Mouse (Mus musculus) neural tube, embryonic 15.5 days (tissue): Measurements from ENCODE around the gene Apob. TPM values are rescaled to one million over a fixed set of nuclear protein-coding genes. Genes with fewer than 3 reads are reported as not detected.

Source experiments
- ATAC-seq: fragments of 200-750 bp; cut with Nextera tagmentation; 2 replicates; pipeline ENCODE4 v1.8.0; 2017; ENCODE audit warnings: mild to moderate bottlenecking, moderate TSS enrichment, moderate library complexity; ENCODE audit not compliant: low FRiP score
- H3K27ac ChIP-seq: fragments of 300-500 bp; sonication (generic); replicated peaks from 2 replicates; pipeline ENCODE4 v1.5.1; 2015; ENCODE audit warnings: mild to moderate bottlenecking, inconsistent platforms
- H3K27me3 ChIP-seq: fragments of 300-500 bp; sonication (generic); replicated peaks from 2 replicates; pipeline ENCODE4 v1.6.1; 2015; ENCODE audit warnings: inconsistent platforms
- H3K36me3 ChIP-seq: fragments of 300-500 bp; sonication (generic); 2 replicates; pipeline ENCODE4 v1.6.1; 2015; ENCODE audit warnings: inconsistent platforms
- H3K4me1 ChIP-seq: fragments of 300-500 bp; sonication (generic); 2 replicates; pipeline ENCODE4 v1.6.1; 2015; ENCODE audit warnings: inconsistent platforms
- H3K4me2 ChIP-seq: fragments of 300-500 bp; sonication (generic); 2 replicates; pipeline ENCODE4 v1.6.1; 2015; ENCODE audit warnings: inconsistent platforms, mild to moderate bottlenecking, moderate library complexity
- H3K4me3 ChIP-seq: fragments of 300-500 bp; sonication (generic); replicated peaks from 2 replicates; pipeline ENCODE4 v1.5.1; 2015; ENCODE audit warnings: mild to moderate bottlenecking, inconsistent platforms
- H3K9ac ChIP-seq: fragments of 300-500 bp; sonication (generic); replicated peaks from 2 replicates; pipeline ENCODE4 v1.6.1; 2015; ENCODE audit warnings: mild to moderate bottlenecking, inconsistent platforms
- H3K9me3 ChIP-seq: fragments of 300-500 bp; sonication (generic); replicated peaks from 2 replicates; pipeline ENCODE4 v1.6.1; 2016; ENCODE audit warnings: inconsistent platforms
- WGBS: fragments of 180-500 bp; shearing (Covaris S2); methylation state at CpG from one replicate; pipeline ENCODE4 v1.1.7; 2015; ENCODE audit warnings: mixed read lengths; 5-methylcytosine and 5-hydroxymethylcytosine counted together
- polyA plus RNA-seq: library from polyadenylated mRNA; unstranded; fragments of >200 nt; fragmentation: Nextera tagmentation; extraction: Ambion mirVana; gene quantifications from 2 replicates; pipeline ENCODE4 v1.2.1, GENCODE M21; 2015

Apob gene
- polyA plus RNA-seq, 1 experiment from 2014 or later, result 0.05 TPM

- Histone ChIP-seq H3K9ac (no peak overlapping the region), H3K27ac (no peak overlapping the region), H3K4me3 (no peak overlapping the region), H3K4me1 (no peaks in the 10 kb centered on the region), H3K9me3 (no peaks in the 10 kb centered on the region), H3K4me2 (no peak overlapping the region), H3K36me3 (no peaks in the 10 kb centered on the region), H3K27me3 (peaks cover 2% of the 10 kb centered on the region; the same call in 1 of the 2 replicates)
- ATAC-seq, result no peak
- 80% methylated on average over 7 of the region's 7 CpGs for WGBS
Observed at GRCm38 (mm10) chr12:8042626-8043394, 65.4 kb downstream of the Apob start.

GRCm38 (mm10) chr12:8047046-8047445, 69.6 kb downstream of the Apob start:
- H3K4me2 ChIP-seq, result no peak overlapping the region
- no peaks in the 10 kb centered on the region for H3K9me3 ChIP-seq

GRCm38 (mm10) chr12:8047789-8048309, 70.4 kb downstream of the Apob start:
- no peaks in the 10 kb centered on the region for H3K4me1 ChIP-seq
- H3K4me2 ChIP-seq, result no peak overlapping the region
- no peak overlapping the region for H3K9ac ChIP-seq
- no peaks in the 10 kb centered on the region for H3K27me3 ChIP-seq
- no peak for ATAC-seq
- H3K36me3 ChIP-seq, result no peaks in the 10 kb centered on the region
- H3K27ac ChIP-seq, result no peak overlapping the region
- H3K4me3 ChIP-seq, result no peak overlapping the region
- no peaks in the 10 kb centered on the region for H3K9me3 ChIP-seq
- WGBS, result 55% methylated on average over 1 of the region's 1 CpGs

More at GRCm38 (mm10) chr12:8047046-8047445, 69.6 kb downstream of the Apob start:
- Histone ChIP-seq H3K27me3 (no peaks in the 10 kb centered on the region), H3K36me3 (no peaks in the 10 kb centered on the region), H3K4me1 (no peaks in the 10 kb centered on the region), H3K27ac (no peak overlapping the region), H3K9ac (no peak overlapping the region), H3K4me3 (no peak overlapping the region)
- 98% methylated on average over 2 of the region's 2 CpGs for WGBS
- no peak for ATAC-seq

- ATAC-seq, result no peak
- H3K4me3 ChIP-seq, result no peak overlapping the region
- H3K27me3 ChIP-seq, result no peaks in the 10 kb centered on the region
- no peaks in the 10 kb centered on the region for H3K9me3 ChIP-seq
- no peak overlapping the region for H3K4me2 ChIP-seq
- no peak overlapping the region for H3K27ac ChIP-seq
- no peaks in the 10 kb centered on the region for H3K36me3 ChIP-seq
- H3K4me1 ChIP-seq, result no peaks in the 10 kb centered on the region
- H3K9ac ChIP-seq, result no peak overlapping the region
- 78% methylated on average over 8 of the region's 8 CpGs for WGBS
Observed at GRCm38 (mm10) chr12:8056001-8056640, 78.7 kb downstream of the Apob start.

GRCm38 (mm10) chr12:8059576-8059975, 82.1 kb downstream of the Apob start:
- Histone ChIP-seq H3K9ac (no peak overlapping the region), H3K36me3 (no peaks in the 10 kb centered on the region), H3K27me3 (no peaks in the 10 kb centered on the region), H3K4me3 (no peak overlapping the region), H3K27ac (no peak overlapping the region), H3K4me1 (no peaks in the 10 kb centered on the region), H3K9me3 (no peaks in the 10 kb centered on the region), H3K4me2 (no peak overlapping the region)
- WGBS, result 19% methylated on average over 3 of the region's 3 CpGs
- ATAC-seq, result no peak

GRCm38 (mm10) chr12:8063363-8064065, 86.1 kb downstream of the Apob start:
- no peaks in the 10 kb centered on the region for H3K4me1 ChIP-seq
- no peaks in the 10 kb centered on the region for H3K27me3 ChIP-seq
- WGBS, result 67% methylated on average over 11 of the region's 11 CpGs
- no peak overlapping the region for H3K27ac ChIP-seq
- H3K9ac ChIP-seq, result no peak overlapping the region
- ATAC-seq, result no peak
- no peaks in the 10 kb centered on the region for H3K36me3 ChIP-seq
- no peaks in the 10 kb centered on the region for H3K9me3 ChIP-seq
- no peak overlapping the region for H3K4me3 ChIP-seq
- no peak overlapping the region for H3K4me2 ChIP-seq

Other genes with a start within 250 kb of the Apob start
- gene Ldah, start 230.5 kb downstream of the Apob start, polyA plus RNA-seq, result 66.6 and 70.1 TPM in 2 replicates